Mouse (Mus musculus) MEL (cell line): ENCODE measurements at regions not wholly inside any gene's neighbourhood (a gene's known extent, or its start where the extent isn't known, plus 50 kb on each side); places are given as distances from the start of the nearest gene placed in this dataset.

Source experiments
- DNase-seq: peaks from one replicate; pipeline ENCODE4 v3.0.0; 2011; ENCODE audit warnings: low read depth, low spot score
- H3K27ac ChIP-seq: 2 replicates; pipeline ENCODE4 v1.5.1; 2012; ENCODE audit warnings: low read depth, mild to moderate bottlenecking, control low read depth, low read length, moderate library complexity; ENCODE audit not compliant: control insufficient read depth
- H3K27me3 ChIP-seq, 2 experiments: fragments of 150-350 bp in 1 of 2; sonication (generic) in 1 of 2; 2 replicates each; pipeline ENCODE4 v1.6.1; 2012; ENCODE audit warnings: low read length in 2 of 2, mild to moderate bottlenecking in 2 of 2, improper control_type of control experiment in 1 of 2, moderate library complexity in 1 of 2; ENCODE audit not compliant: insufficient read depth in 2 of 2, control insufficient read depth in 1 of 2
- H3K36me3 ChIP-seq, 2 experiments: 2 replicates each; pipeline ENCODE4 v1.6.1; 2012 to 2014; ENCODE audit warnings: low read length in 2 of 2, improper control_type of control experiment in 1 of 2, inconsistent platforms in 1 of 2, mild to moderate bottlenecking in 1 of 2; ENCODE audit not compliant: insufficient read depth in 2 of 2, control insufficient read depth in 1 of 2
- H3K4me1 ChIP-seq, 2 experiments: fragments of 150-350 bp in 1 of 2; sonication (generic) in 1 of 2; 2 replicates each; pipeline ENCODE4 v1.6.1; 2012; ENCODE audit warnings: low read length in 2 of 2, improper control_type of control experiment in 1 of 2, mild to moderate bottlenecking in 1 of 2; ENCODE audit not compliant: insufficient read depth in 2 of 2, control insufficient read depth in 1 of 2
- H3K4me3 ChIP-seq, 2 experiments: fragments of 150-350 bp in 1 of 2; sonication (generic) in 1 of 2; 2 replicates each; pipeline ENCODE4 v1.5.1; 2012; ENCODE audit warnings: low read depth in 2 of 2, low read length in 2 of 2, mild to moderate bottlenecking in 2 of 2, moderate library complexity in 2 of 2, control low read depth in 1 of 2, improper control_type of control experiment in 1 of 2; ENCODE audit not compliant: control insufficient read depth in 1 of 2, insufficient read depth in 1 of 2
- H3K79me2 ChIP-seq: 2 replicates; pipeline ENCODE4 v1.6.1; 2012; ENCODE audit warnings: mild to moderate bottlenecking, low read length, moderate library complexity; ENCODE audit not compliant: control insufficient read depth, poor library complexity, insufficient read depth
- H3K9ac ChIP-seq: 2 replicates; pipeline ENCODE4 v1.6.1; 2012; ENCODE audit warnings: low read depth, mild to moderate bottlenecking, control low read depth, low read length, moderate library complexity; ENCODE audit not compliant: control insufficient read depth, poor library complexity, severe bottlenecking
- H3K9me3 ChIP-seq: fragments of 150-350 bp; sonication (generic); replicated peaks from 2 replicates; pipeline ENCODE4 v1.6.1; 2012; ENCODE audit warnings: mild to moderate bottlenecking, low read length, improper control_type of control experiment, moderate library complexity; ENCODE audit not compliant: insufficient read depth
- CHD1 ChIP-seq: IDR thresholded peaks from 2 replicates; pipeline ENCODE4 v1.6.1; 2012; ENCODE audit warnings: low read depth, mild to moderate bottlenecking, inconsistent platforms, low read length, improper control_type of control experiment
- CHD2 ChIP-seq: IDR thresholded peaks from 2 replicates; pipeline ENCODE4 v1.6.1; 2011; ENCODE audit warnings: low read length, improper control_type of control experiment
- CTCF ChIP-seq, 3 experiments: IDR thresholded peaks in 2 of 3; conservative IDR thresholded peaks in 1 of 3; 2 replicates each; pipeline ENCODE4 v1.5.1; 2011 to 2012; ENCODE audit warnings: low read length in 3 of 3, low read depth in 2 of 3, mild to moderate bottlenecking in 2 of 3, improper control_type of control experiment in 1 of 3, inconsistent platforms in 1 of 3, mixed read lengths in 1 of 3, moderate library complexity in 1 of 3; ENCODE audit not compliant: control insufficient read depth in 1 of 3, insufficient read depth in 1 of 3, poor library complexity in 1 of 3, severe bottlenecking in 1 of 3
- ELF1 ChIP-seq: IDR thresholded peaks from 2 replicates; pipeline ENCODE4 v1.6.1; 2014; ENCODE audit warnings: low read depth, mild to moderate bottlenecking, inconsistent platforms, low read length, improper control_type of control experiment, moderate library complexity
- EP300 ChIP-seq, 2 experiments: IDR thresholded peaks; 2 replicates each; pipeline ENCODE4 v1.6.1; 2011; ENCODE audit warnings: improper control_type of control experiment in 2 of 2, low read length in 2 of 2, low read depth in 1 of 2, mild to moderate bottlenecking in 1 of 2
- GABPA ChIP-seq: IDR thresholded peaks from 2 replicates; pipeline ENCODE4 v1.6.1; 2012; ENCODE audit warnings: low read depth, mild to moderate bottlenecking, inconsistent platforms, low read length, improper control_type of control experiment, moderate library complexity
- GATA1 ChIP-seq: IDR thresholded peaks from 2 replicates; pipeline ENCODE4 v1.6.1; 2011; ENCODE audit warnings: low read depth, low read length, improper control_type of control experiment
- MEF2A ChIP-seq: IDR thresholded peaks from 2 replicates; pipeline ENCODE4 v1.6.1; 2014; ENCODE audit warnings: low read depth, mild to moderate bottlenecking, inconsistent platforms, low read length, improper control_type of control experiment; ENCODE audit not compliant: poor library complexity, insufficient replicate concordance, severe bottlenecking; ENCODE audit errors: extremely low read depth
- MYB ChIP-seq: IDR thresholded peaks from 2 replicates; pipeline ENCODE4 v1.6.1; 2011; ENCODE audit warnings: mild to moderate bottlenecking, low read depth, low read length, improper control_type of control experiment
- MYC ChIP-seq: IDR thresholded peaks from 2 replicates; pipeline ENCODE4 v1.6.1; 2011; ENCODE audit warnings: low read depth, mild to moderate bottlenecking, low read length, improper control_type of control experiment, moderate library complexity
- NRF1 ChIP-seq: IDR thresholded peaks from 2 replicates; pipeline ENCODE4 v1.6.1; 2014; ENCODE audit warnings: low read depth, mild to moderate bottlenecking, inconsistent platforms, low read length, improper control_type of control experiment, moderate library complexity; ENCODE audit not compliant: poor library complexity, insufficient read depth, severe bottlenecking
- POLR2A ChIP-seq, 2 experiments: IDR thresholded peaks; 2 replicates each; pipeline ENCODE4 v1.6.1; 2011 to 2012; ENCODE audit warnings: low read length in 2 of 2, mild to moderate bottlenecking in 2 of 2, control low read depth in 1 of 2, improper control_type of control experiment in 1 of 2, low read depth in 1 of 2, moderate library complexity in 1 of 2; ENCODE audit not compliant: control insufficient read depth in 1 of 2, insufficient read depth in 1 of 2, poor library complexity in 1 of 2
- POLR2AphosphoS2 ChIP-seq: IDR thresholded peaks from 2 replicates; pipeline ENCODE4 v1.6.1; 2011; ENCODE audit warnings: low read length, improper control_type of control experiment
- POLR2AphosphoS5 ChIP-seq: IDR thresholded peaks from 2 replicates; pipeline ENCODE4 v1.6.1; 2012; ENCODE audit warnings: low read depth, borderline replicate concordance, mild to moderate bottlenecking, inconsistent platforms, low read length, moderate library complexity, mixed read lengths
- RAD21 ChIP-seq: IDR thresholded peaks from 2 replicates; pipeline ENCODE4 v1.6.1; 2011; ENCODE audit warnings: mild to moderate bottlenecking, low read depth, low read length, improper control_type of control experiment
- SIN3A ChIP-seq: IDR thresholded peaks from 2 replicates; pipeline ENCODE4 v1.6.1; 2012; ENCODE audit warnings: low read length, improper control_type of control experiment, inconsistent platforms
- SMC3 ChIP-seq: IDR thresholded peaks from 2 replicates; pipeline ENCODE4 v1.6.1; 2011; ENCODE audit warnings: low read depth, low read length, improper control_type of control experiment
- TCF12 ChIP-seq: IDR thresholded peaks from 2 replicates; pipeline ENCODE4 v1.6.1; 2014; ENCODE audit warnings: low read depth, mild to moderate bottlenecking, inconsistent platforms, low read length, improper control_type of control experiment, moderate library complexity
- USF2 ChIP-seq, 2 experiments: IDR thresholded peaks; 2 replicates each; pipeline ENCODE4 v1.6.1; 2011 to 2012; ENCODE audit warnings: improper control_type of control experiment in 2 of 2, low read length in 2 of 2, borderline replicate concordance in 1 of 2, inconsistent platforms in 1 of 2, low read depth in 1 of 2, mild to moderate bottlenecking in 1 of 2; ENCODE audit not compliant: insufficient read depth in 1 of 2
- ZC3H11A ChIP-seq: IDR thresholded peaks from 2 replicates; pipeline ENCODE4 v1.6.1; 2012; ENCODE audit warnings: low read depth, mild to moderate bottlenecking, inconsistent platforms, low read length, improper control_type of control experiment
- ZKSCAN1 ChIP-seq: IDR thresholded peaks from 2 replicates; pipeline ENCODE4 v1.6.1; 2012; ENCODE audit warnings: low read depth, mild to moderate bottlenecking, inconsistent platforms, low read length, improper control_type of control experiment, moderate library complexity

DNA sequence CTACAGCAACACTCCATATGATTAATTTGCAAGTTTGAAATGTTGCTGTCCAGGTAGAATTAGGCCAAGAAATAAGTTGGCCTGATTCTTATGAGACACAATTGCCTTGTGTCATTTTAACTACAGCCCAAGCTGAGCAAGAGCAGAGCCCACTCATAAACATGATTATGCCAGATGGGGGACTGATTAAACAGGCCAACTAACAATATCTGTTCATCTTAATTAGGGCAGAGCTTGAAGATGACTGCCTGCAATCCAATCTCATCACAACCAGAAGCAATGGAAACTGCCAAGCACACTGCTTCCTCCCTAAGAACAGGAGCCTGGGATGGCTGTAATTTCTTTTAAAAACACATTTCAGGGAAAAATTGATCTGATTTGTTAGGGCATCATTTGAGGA is 333.1 kb downstream of the Sv2b start:
- Histone ChIP-seq H3K9me3 (no peaks in the 10 kb centered on the region), H3K4me3 (no peak overlapping the region), H3K4me1 (no peaks in the 10 kb centered on the region), H3K27me3 (no peaks in the 10 kb centered on the region), H3K36me3 (no peaks in the 10 kb centered on the region; a peak in 1 of 4 replicates), H3K9ac (no peak overlapping the region), H3K79me2 (no peaks in the 10 kb centered on the region), H3K27ac (no peak overlapping the region)
- TF ChIP-seq ZC3H11A (no peak), SIN3A (no peak), NRF1 (no peak)
- no peak for DNase-seq

DNA sequence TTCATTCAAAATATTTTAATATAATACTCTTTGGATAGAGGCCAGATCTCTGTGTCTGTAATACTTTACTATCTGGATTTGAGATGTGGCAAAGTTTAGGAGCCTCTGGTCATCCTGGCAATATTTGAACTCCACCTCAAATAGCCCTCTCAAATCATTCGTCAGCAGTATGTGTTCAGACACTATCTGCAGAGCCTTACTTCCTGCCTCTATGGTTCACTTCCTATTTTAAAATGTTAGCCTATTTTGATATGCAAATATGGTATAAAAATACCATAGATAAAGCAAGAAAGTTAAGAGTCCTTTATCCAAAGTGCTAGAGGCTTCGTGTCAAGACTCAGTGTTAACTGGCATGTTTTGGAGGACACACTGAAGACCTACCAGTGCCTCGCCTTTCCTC is 334.6 kb downstream of the Sv2b start:
- Histone ChIP-seq H3K36me3 (no peaks in the 10 kb centered on the region; a peak in 1 of 4 replicates), H3K27ac (no peak overlapping the region), H3K9me3 (no peaks in the 10 kb centered on the region)
- peak; percentile 8 for DNase-seq
- TF ChIP-seq GATA1 = peak; percentile 39; the same call in 1 of the 2 replicates
- no peak for TF ChIP-seq RAD21
- peak; percentile 31; the same call in 1 of the 2 replicates for TF ChIP-seq TCF12
- no peak for TF ChIP-seq MYC
- no peak for TF ChIP-seq POLR2A (IDR thresholded peaks at IDR 0.05; ENCODE audit: control insufficient read depth in 1 of 2, insufficient read depth in 1 of 2, low read depth in 1 of 2, low read length in 2 of 2, poor library complexity in 1 of 2)
- TF ChIP-seq CHD2 = no peak
- TF ChIP-seq MYB = no peak
- TF ChIP-seq EP300 (IDR thresholded peaks at IDR 0.05; ENCODE audit: low read depth in 1 of 2, low read length in 2 of 2) = 0 out of 4 replicates have a peak, but pooled peaks of 1 of the 2 experiments have one; percentile 11
- no peak for TF ChIP-seq POLR2AphosphoS2
- TF ChIP-seq, all 39 proteins: peak for 3
- Histone ChIP-seq H3K9ac (no peak overlapping the region), H3K4me3 (no peak overlapping the region), H3K27me3 (no peaks in the 10 kb centered on the region), H3K79me2 (no peaks in the 10 kb centered on the region), H3K4me1 (no peaks in the 10 kb centered on the region)

DNA sequence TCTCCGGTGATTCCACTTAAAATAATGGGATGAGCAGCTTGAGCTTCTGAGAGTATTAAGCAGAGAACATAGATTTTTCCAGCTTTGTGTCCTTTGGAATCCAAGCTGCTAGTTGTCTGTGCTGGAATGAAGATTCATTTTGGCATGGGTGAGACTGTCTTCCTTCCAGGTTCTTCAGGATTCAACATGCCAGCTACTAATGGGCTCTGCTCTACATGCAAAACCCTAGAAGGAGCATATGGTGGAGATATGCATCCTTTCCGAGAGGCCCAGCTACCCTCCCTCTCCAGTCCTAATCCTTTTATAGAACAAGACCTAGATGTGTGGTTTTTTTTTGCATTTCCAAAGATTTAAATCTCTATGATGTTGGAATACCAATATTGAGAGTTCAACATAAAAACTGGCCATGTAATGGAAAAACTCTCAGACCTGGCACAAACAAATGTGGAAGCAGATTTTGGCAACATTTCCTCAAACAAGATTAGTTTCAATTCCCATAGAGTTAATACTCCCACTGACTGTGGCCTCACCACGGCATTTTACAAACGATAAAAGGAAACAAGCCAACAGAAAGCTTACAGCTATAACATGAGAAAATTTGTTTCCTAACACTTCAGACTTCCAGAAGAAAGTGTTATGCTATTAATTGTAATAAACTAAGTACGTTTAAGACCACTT is 364.5 kb downstream of the Sv2b start:
- Histone ChIP-seq H3K4me3 (no peak overlapping the region), H3K27ac (no peak overlapping the region), H3K27me3 (no peaks in the 10 kb centered on the region), H3K4me1 (no peaks in the 10 kb centered on the region), H3K79me2 (no peaks in the 10 kb centered on the region), H3K9me3 (no peaks in the 10 kb centered on the region), H3K36me3 (no peaks in the 10 kb centered on the region), H3K9ac (no peak overlapping the region)
- DNase-seq = no peak
- no peak for TF ChIP-seq CTCF (IDR thresholded peaks at IDR 0.05 in 2 of 3, conservative IDR thresholded peaks at IDR 0.05 in 1 of 3; ENCODE audit: control insufficient read depth in 1 of 3, insufficient read depth in 1 of 3, low read depth in 2 of 3, low read length in 3 of 3, poor library complexity in 1 of 3, severe bottlenecking in 1 of 3)
- TF ChIP-seq MYB = no peak
- no peak for TF ChIP-seq USF2 (IDR thresholded peaks at IDR 0.05; ENCODE audit: borderline replicate concordance in 1 of 2, insufficient read depth in 1 of 2, low read depth in 1 of 2, low read length in 2 of 2)
- no peak for TF ChIP-seq GABPA
- TF ChIP-seq CHD1 = no peak
- TF ChIP-seq SMC3 = no peak
- TF ChIP-seq ZKSCAN1 = no peak
- TF ChIP-seq ELF1 = no peak
- TF ChIP-seq MEF2A = no peak
- no peak for TF ChIP-seq POLR2AphosphoS5
- no peak for TF ChIP-seq NRF1
- no peak for TF ChIP-seq TCF12
